Mouse (Mus musculus) E14TG2a.4 (cell line): Measurements from ENCODE around the gene Olfr223.

Experiments used
- H3K27me3 ChIP-seq: 2 replicates; pipeline ENCODE4 v1.6.1; 2014; ENCODE audit warnings: low read length, control low read depth; ENCODE audit not compliant: insufficient read depth
- H3K36me3 ChIP-seq: 2 replicates; pipeline ENCODE4 v1.6.1; 2014; ENCODE audit warnings: low read length, control low read depth; ENCODE audit not compliant: insufficient read depth
- H3K4me1 ChIP-seq: replicated peaks from 2 replicates; pipeline ENCODE4 v1.6.1; 2014; ENCODE audit warnings: low read depth, low read length, control low read depth
- H3K4me3 ChIP-seq: replicated peaks from 2 replicates; pipeline ENCODE4 v1.5.1; 2014; ENCODE audit warnings: mild to moderate bottlenecking, low read length
- H3K9me3 ChIP-seq: 2 replicates; pipeline ENCODE4 v1.6.1; 2014; ENCODE audit warnings: low read length, control low read depth
- CTCF ChIP-seq: conservative IDR thresholded peaks from 2 replicates; pipeline ENCODE4 v1.5.1; 2014; ENCODE audit warnings: low read length
- NANOG ChIP-seq: IDR thresholded peaks from 2 replicates; pipeline ENCODE4 v1.6.1; 2014; ENCODE audit warnings: borderline replicate concordance, low read length, mixed read lengths
- POU5F1 ChIP-seq: IDR thresholded peaks from 2 replicates; pipeline ENCODE4 v1.6.1; 2014; ENCODE audit warnings: low read length, borderline replicate concordance

Olfr223 gene

DNA sequence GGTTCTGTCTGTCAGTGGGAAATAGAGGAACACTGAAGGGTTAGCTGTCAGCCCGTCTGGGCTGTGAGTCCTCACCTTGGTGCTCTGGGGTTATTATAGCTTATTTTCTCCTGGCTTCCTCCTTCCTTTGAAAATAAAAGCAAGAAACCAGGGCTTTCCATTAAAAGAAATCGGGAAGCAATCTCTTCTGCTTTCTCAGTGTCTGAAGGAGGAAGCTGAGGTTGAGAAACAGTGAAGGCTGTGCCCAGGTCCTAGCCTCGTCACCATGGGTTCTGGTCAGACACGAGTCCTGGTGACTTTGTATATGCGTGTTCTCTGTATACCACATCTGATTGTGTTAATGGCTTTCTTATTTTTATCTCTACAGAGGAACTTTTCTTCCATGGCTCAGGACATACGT, 50.6 kb downstream of the Olfr223 start:
- no peak overlapping the region for H3K4me3 ChIP-seq
- TF ChIP-seq CTCF, result no peak
- TF ChIP-seq POU5F1, result no peak
- TF ChIP-seq NANOG, result no peak
- peaks cover 21% of the 10 kb centered on the region for H3K4me1 ChIP-seq
- H3K36me3 ChIP-seq, result no peaks in the 10 kb centered on the region
- H3K27me3 ChIP-seq, result peaks cover 3% of the 10 kb centered on the region; the same call in 1 of the 2 replicates
- peaks cover 4% of the 10 kb centered on the region; the same call in 1 of the 2 replicates for H3K9me3 ChIP-seq

DNA sequence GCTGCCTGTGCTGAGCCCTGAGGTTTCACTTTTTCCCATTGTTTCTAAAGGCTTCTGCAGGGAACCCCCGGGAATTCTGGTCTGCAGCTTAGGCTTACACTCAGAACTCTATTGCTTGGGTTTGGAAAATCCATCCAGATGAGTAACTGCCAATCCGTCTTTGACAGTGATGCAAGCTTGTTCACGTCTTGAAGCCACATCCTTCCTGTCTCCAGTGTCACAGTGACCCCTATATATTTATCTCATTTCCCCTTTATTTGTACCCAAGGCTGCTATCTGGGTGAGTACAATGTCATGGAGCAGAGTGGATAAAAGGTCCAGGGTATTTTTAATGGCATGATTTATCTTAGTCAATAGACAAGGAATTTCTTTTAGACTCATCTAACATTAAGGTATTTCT, 51.8 kb downstream of the Olfr223 start, which contains the start of gene Nlrp3:
Gene Nlrp3, plus strand, starts transcription at position 245 of the 400 bp plus-strand sequence.
- H3K4me1 ChIP-seq, result peaks cover 22% of the 10 kb centered on the region
- no peak within 1 kb of the TSS for H3K4me3 ChIP-seq
- peaks cover 3% of the 10 kb centered on the region; the same call in 1 of the 2 replicates for H3K27me3 ChIP-seq
- TF ChIP-seq NANOG, result no peak
- TF ChIP-seq POU5F1, result no peak
- no peak for TF ChIP-seq CTCF
- H3K9me3 ChIP-seq, result peaks cover 4% of the 10 kb centered on the region; the same call in 1 of the 2 replicates
- H3K36me3 ChIP-seq, result no peaks in the 10 kb centered on the region

DNA sequence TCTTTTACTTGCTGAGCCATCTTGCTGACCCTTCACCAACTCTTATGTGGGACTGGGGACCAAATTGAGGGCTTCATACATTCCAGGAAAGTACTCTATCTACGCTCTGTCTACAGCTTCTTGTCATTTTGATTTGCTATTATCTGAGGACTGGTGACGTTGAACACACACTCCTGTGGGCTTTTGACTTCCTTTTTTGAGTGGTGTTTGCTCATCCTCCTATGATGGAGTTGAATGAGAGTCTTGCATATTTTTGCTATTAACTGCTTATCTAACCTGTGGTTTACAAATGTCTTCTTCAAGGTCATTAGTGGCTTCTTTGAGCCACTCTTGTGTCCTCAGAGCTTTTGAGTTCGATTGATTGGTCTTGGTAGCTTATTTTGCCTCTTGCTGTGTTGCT, 53.0 kb downstream of the Olfr223 start:
- H3K9me3 ChIP-seq, result peaks cover 4% of the 10 kb centered on the region; the same call in 1 of the 2 replicates
- peaks cover 26% of the 10 kb centered on the region for H3K4me1 ChIP-seq
- peaks cover 3% of the 10 kb centered on the region; the same call in 1 of the 2 replicates for H3K27me3 ChIP-seq
- H3K4me3 ChIP-seq, result no peak overlapping the region
- no peak for TF ChIP-seq NANOG
- TF ChIP-seq CTCF, result no peak
- no peak for TF ChIP-seq POU5F1
- no peaks in the 10 kb centered on the region for H3K36me3 ChIP-seq
